Mouse (Mus musculus) common myeloid progenitor, adult 5-6 weeks (primary cell): ENCODE measurements around the gene Bcar1. TPM values are rescaled to one million over a fixed set of nuclear protein-coding genes. Genes with fewer than 3 reads are reported as not detected.

Experiments
- ATAC-seq: replicated peaks from 2 replicates; pipeline ENCODE4 v1.8.0; 2016; ENCODE audit warnings: low read depth, mild to moderate bottlenecking, moderate TSS enrichment, inconsistent platforms; ENCODE audit not compliant: poor library complexity, severe bottlenecking
- total RNA-seq: library from RNA; stranded (forward); fragments of 200-1000, 187-1606 nt; gene quantifications from 2 replicates; pipeline ENCODE4 v1.2.3, GENCODE M21; 2017

The Bcar1 gene
- not detected in 2 replicates for total RNA-seq

- no peak for ATAC-seq
These were observed at the start of gene Bcar1 for GRCm38 (mm10) chr8:111743792-111744696. TSS of gene Bcar1 (minus strand) at chr8:111743809.

GRCm38 (mm10) chr8:111789639-111790038 is 46.0 kb upstream of the Bcar1 start:
- no peak for ATAC-seq

- no peak for ATAC-seq
These were observed 45.6 kb upstream of the Bcar1 start for GRCm38 (mm10) chr8:111789200-111789599.

GRCm38 (mm10) chr8:111788497-111788896 is 44.9 kb upstream of the Bcar1 start:
- no peak for ATAC-seq

- ATAC-seq: no peak
These were observed 44.5 kb upstream of the Bcar1 start for GRCm38 (mm10) chr8:111788085-111788484.

GRCm38 (mm10) chr8:111787683-111788082 is 44.1 kb upstream of the Bcar1 start:
- ATAC-seq: no peak

GRCm38 (mm10) chr8:111786701-111787588 is 43.3 kb upstream of the Bcar1 start:
- ATAC-seq: no peak

- ATAC-seq: no peak
These were observed 42.5 kb upstream of the Bcar1 start for GRCm38 (mm10) chr8:111786116-111786515.

- no peak for ATAC-seq
These were observed 39.2 kb upstream of the Bcar1 start for GRCm38 (mm10) chr8:111782671-111783394.

- no peak for ATAC-seq
These were observed 38.6 kb upstream of the Bcar1 start for GRCm38 (mm10) chr8:111782161-111782560.

- no peak for ATAC-seq
These were observed 37.3 kb upstream of the Bcar1 start for GRCm38 (mm10) chr8:111780697-111781424.

GRCm38 (mm10) chr8:111779690-111780089 is 36.1 kb upstream of the Bcar1 start:
- no peak for ATAC-seq

- no peak for ATAC-seq
These were observed 35.2 kb upstream of the Bcar1 start for GRCm38 (mm10) chr8:111778801-111779200.

GRCm38 (mm10) chr8:111776492-111776891 is 32.9 kb upstream of the Bcar1 start:
- ATAC-seq: no peak

GRCm38 (mm10) chr8:111775766-111776165 is 32.2 kb upstream of the Bcar1 start:
- ATAC-seq: no peak

- no peak for ATAC-seq
These were observed 29.9 kb upstream of the Bcar1 start for GRCm38 (mm10) chr8:111773476-111773875.

GRCm38 (mm10) chr8:111773057-111773456 is 29.4 kb upstream of the Bcar1 start:
- no peak for ATAC-seq

- ATAC-seq: no peak
These were observed 28.5 kb upstream of the Bcar1 start for GRCm38 (mm10) chr8:111772083-111772482.

GRCm38 (mm10) chr8:111771625-111772020 is 28.0 kb upstream of the Bcar1 start:
- ATAC-seq: no peak
